Mouse (Mus musculus): ENCODE data around the gene Mest. TPM values are rescaled to one million over a fixed set of nuclear protein-coding genes. Genes with fewer than 3 reads are reported as not detected.

Gene Mest
- polyA plus RNA-seq, 1 experiment, result 10.4 TPM

GRCm38 (mm10) chr6:30736864-30737547 lies 13.7 kb downstream of the Mest start:
- no peak for DNase-seq (ENCODE audit: low read depth, low spot score)
- 51% methylated on average over 29 of the region's 29 CpGs for WGBS

- DNase-seq (ENCODE audit: low read depth, low spot score), result no peak
- WGBS, result 50% methylated on average over 66 of the region's 66 CpGs
Measured at GRCm38 (mm10) chr6:30737548-30738463, 14.5 kb downstream of the Mest start.

- 50% methylated on average over 20 of the region's 20 CpGs for WGBS
- no peak for DNase-seq (ENCODE audit: low read depth, low spot score)
Measured at GRCm38 (mm10) chr6:30738464-30739006, 15.2 kb downstream of the Mest start.

GRCm38 (mm10) chr6:30739177-30739747 lies 15.9 kb downstream of the Mest start:
- no peak for DNase-seq (ENCODE audit: low read depth, low spot score)
- 49% methylated on average over 10 of the region's 10 CpGs for WGBS

DNA sequence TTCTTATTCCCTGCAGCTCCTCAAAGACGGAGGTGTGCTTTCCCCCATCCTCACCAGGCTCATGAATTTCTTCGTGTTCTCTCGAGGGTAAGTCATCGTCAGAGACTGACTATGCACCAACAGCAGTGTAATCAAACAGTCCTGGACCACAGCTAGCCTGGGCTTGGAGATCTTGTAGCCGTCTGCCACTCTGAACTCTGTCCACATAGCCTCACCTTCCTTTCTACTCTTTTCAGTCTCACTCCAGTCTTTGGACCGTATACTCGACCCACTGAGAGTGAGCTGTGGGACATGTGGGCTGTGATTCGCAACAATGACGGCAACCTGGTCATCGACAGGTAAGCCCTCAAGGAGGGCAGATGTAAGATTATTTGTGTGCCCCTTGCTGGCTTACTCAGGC lies 21.5 kb downstream of the Mest start:
- DNase-seq (ENCODE audit: low read depth, low spot score), result no peak
- WGBS, result 87% methylated on average over 10 of the region's 10 CpGs

- DNase-seq (ENCODE audit: low read depth, low spot score), result no peak
Measured at GRCm38 (mm10) chr6:30745591-30745990, 22.2 kb downstream of the Mest start.

GRCm38 (mm10) chr6:30747631-30748357 lies 24.4 kb downstream of the Mest start:
- 86% methylated on average over 7 of the region's 7 CpGs for WGBS
- DNase-seq (ENCODE audit: low read depth, low spot score), result no peak

More at GRCm38 (mm10) chr6:30745591-30745990, 22.2 kb downstream of the Mest start:
- 73% methylated on average over 7 of the region's 7 CpGs for WGBS

DNA sequence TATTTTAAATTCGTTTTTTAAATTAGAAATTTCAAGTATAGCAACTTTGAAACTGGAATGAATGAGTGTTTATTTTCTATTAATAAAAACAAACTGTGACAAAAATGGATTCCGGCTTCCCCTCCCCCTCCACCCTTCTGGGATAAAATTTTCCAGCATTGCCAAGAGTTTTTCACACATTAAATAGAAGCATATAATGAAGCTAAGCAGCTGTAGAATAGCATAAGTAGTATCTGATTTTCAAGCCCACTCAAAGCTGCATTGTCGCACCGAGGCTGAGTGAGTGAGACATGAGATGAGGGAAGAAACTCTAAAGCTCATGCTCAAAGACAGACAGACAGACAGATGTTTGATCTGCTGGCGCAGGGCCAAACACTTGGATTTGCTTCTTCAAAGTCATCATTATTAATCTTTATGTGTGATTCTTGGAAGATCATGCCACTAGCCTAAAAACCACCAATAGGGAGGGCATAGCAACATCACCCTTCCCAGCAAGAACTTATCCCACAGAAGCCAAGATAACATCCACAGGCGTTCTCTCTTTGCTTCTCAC lies 25.1 kb downstream of the Mest start:
- 89% methylated on average over 6 of the region's 6 CpGs for WGBS
- no peak for DNase-seq (ENCODE audit: low read depth, low spot score)

GRCm38 (mm10) chr6:30749042-30749689 lies 25.8 kb downstream of the Mest start:
- 72% methylated on average over 2 of the region's 2 CpGs for WGBS

DNA sequence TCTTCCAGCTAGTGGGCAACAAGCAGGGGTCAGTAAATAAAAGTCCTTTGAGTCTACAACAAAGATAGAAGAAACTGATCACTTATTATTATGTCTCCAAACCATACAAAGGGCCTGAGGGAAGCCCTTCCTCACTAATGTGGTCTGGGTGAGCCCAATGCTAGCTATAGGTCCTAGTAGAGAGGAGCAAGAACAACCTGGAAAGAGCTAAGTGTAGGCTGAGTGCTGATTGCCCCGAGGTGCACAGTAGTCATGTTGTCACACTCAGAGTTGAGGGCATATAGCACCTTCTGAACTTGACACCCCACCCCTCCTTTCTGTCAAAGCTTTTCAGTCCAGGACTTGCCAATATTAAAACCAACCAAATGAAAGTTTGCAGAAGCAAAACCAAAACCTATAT lies 26.5 kb downstream of the Mest start:
- no peak for DNase-seq (ENCODE audit: low read depth, low spot score)
- WGBS, result 70% methylated on average over 1 of the region's 1 CpGs

More at GRCm38 (mm10) chr6:30749042-30749689, 25.8 kb downstream of the Mest start:
- DNase-seq (ENCODE audit: low read depth, low spot score), result no peak

DNA sequence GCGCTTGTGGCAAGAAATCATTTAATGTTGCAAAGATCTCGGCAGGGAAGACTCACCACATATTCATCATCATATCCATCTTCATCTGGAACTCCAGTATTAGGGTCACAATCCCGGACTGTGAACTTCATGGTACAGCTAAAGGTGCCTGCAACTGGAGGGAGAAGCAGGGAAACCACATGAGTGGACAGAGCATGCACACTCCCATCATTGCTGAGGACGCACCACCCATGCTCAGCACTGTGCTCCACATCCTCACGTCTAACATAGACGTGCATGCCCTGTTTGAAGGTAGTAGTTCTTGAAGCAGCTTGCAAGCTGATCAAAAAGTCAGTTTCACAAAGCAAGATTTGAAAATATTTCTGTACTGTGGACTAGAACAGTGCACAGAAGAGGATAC lies 27.1 kb downstream of the Mest start:
- WGBS, result 92% methylated on average over 6 of the region's 6 CpGs
- no peak for DNase-seq (ENCODE audit: low read depth, low spot score)

DNA sequence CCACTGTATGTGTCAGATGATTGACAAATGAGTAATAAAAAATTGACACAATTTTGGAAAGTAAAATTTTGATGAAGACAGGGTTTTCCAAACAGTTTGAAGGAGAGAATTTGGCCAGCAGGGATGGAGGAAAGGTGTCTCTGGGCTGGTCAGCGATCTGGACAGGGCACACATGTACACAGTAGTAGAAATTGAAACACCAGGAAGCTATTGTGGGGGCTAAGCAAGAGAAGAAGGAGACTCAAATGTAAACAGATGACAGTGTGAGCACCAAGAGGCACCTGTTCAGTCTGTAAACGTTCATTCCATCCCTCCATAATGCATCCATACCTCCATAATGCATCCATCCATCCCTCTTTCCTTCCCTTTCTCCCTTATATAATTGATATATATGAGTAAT lies 27.9 kb downstream of the Mest start:
- DNase-seq (ENCODE audit: low read depth, low spot score), result no peak
- 77% methylated on average over 2 of the region's 2 CpGs for whole genome bisulfite sequencing

Other genes starting within 250 kb of the Mest start
- 25.0 and 28.6 TPM in 2 replicates for gene Tmem209, start 213.8 kb upstream of the Mest start, polyA plus RNA-seq (2012; rRNA removed)
- gene Ssmem1, start 213.7 kb upstream of the Mest start, polyA plus RNA-seq (2012; rRNA removed), result not detected in 2 replicates
- gene Cpa2, start 182.0 kb upstream of the Mest start, polyA plus RNA-seq (2012; rRNA removed), result 0.62 and 1.2 TPM in 2 replicates
- not detected in 2 replicates for gene Cpa4, start 155.2 kb upstream of the Mest start, polyA plus RNA-seq (2012; rRNA removed)
- not detected in 2 replicates for gene Cpa5, start 112.5 kb upstream of the Mest start, polyA plus RNA-seq (2012; rRNA removed)
- 0.42 and 0.92 TPM in 2 replicates for gene Cpa1, start 84.3 kb upstream of the Mest start, polyA plus RNA-seq (2012; rRNA removed)
- gene Cep41, start 29.8 kb upstream of the Mest start, polyA plus RNA-seq (2012; rRNA removed), result 2.9 and 3.4 TPM in 2 replicates
- 11.4 and 13.2 TPM in 2 replicates for gene Copg2, start 173.2 kb downstream of the Mest start, polyA plus RNA-seq (2012; rRNA removed)
- not detected in 2 replicates for gene Tsga13, start 192.0 kb downstream of the Mest start, polyA plus RNA-seq (2012; rRNA removed)
- gene Klf14, start 235.5 kb downstream of the Mest start, polyA plus RNA-seq (2012; rRNA removed), result not detected in 2 replicates

Measured in large intestine, adult 2 months (tissue).